ENCODE assay signal across 23 mouse cellular contexts in genomic region chr15:27083596-27083995, GRCm38 (mm10).
"Had no signal": no experiment of that assay in that cellular context is flagged by ENCODE, and none has a peak within 500 bp of the region (broad histone marks: within the 10 kb centered on the region; RNA-seq: fewer than 3 reads in every experiment).

No protein-coding gene starts in this region.

- DNase-seq: kidney, postnatal 25 days; layer of hippocampus, adult 9-11 months; liver, postnatal 0 days; lung, embryonic 14.5 days; right cerebral cortex, adult 18-20 months; right cerebral cortex, postnatal 14 days; right cerebral cortex, postnatal 4 days; thymus, adult 2 months; thymus, postnatal 14 days; thymus, postnatal 4 days had no signal

- H3K9ac ChIP-seq: limb, embryonic 12.5 days; limb, embryonic 15.5 days; liver, embryonic 14.5 days; liver, postnatal 0 days; lung, embryonic 14.5 days; midbrain, embryonic 12.5 days; midbrain, embryonic 15.5 days; neural tube, embryonic 12.5 days; neural tube, embryonic 15.5 days had no signal

- H3K4me3 ChIP-seq: layer of hippocampus, adult 2 months; limb, embryonic 12.5 days; limb, embryonic 15.5 days; midbrain, embryonic 12.5 days; midbrain, embryonic 15.5 days; neural tube, embryonic 12.5 days; neural tube, embryonic 15.5 days had no signal

- H3K27ac ChIP-seq: kidney, postnatal 0 days; layer of hippocampus, adult 2 months; limb, embryonic 12.5 days; limb, embryonic 15.5 days; liver, embryonic 14.5 days; macrophage; midbrain, embryonic 12.5 days; midbrain, embryonic 15.5 days; neural tube, embryonic 12.5 days; neural tube, embryonic 15.5 days; stomach, postnatal 0 days had no signal

- ATAC-seq: liver, postnatal 0 days; lung, postnatal 0 days; midbrain, embryonic 15.5 days had no signal

- H3K36me3 ChIP-seq: limb, embryonic 12.5 days; limb, embryonic 15.5 days; midbrain, embryonic 12.5 days; midbrain, embryonic 15.5 days; neural tube, embryonic 12.5 days; neural tube, embryonic 15.5 days had no signal

- H3K27me3 ChIP-seq: limb, embryonic 12.5 days; limb, embryonic 15.5 days; midbrain, embryonic 12.5 days; midbrain, embryonic 15.5 days; neural tube, embryonic 12.5 days; neural tube, embryonic 15.5 days had no signal

- H3K9me3 ChIP-seq: limb, embryonic 12.5 days; limb, embryonic 15.5 days; midbrain, embryonic 12.5 days; midbrain, embryonic 15.5 days; neural tube, embryonic 12.5 days; neural tube, embryonic 15.5 days had no signal

- H3K4me2 ChIP-seq: limb, embryonic 12.5 days; limb, embryonic 15.5 days; liver, embryonic 11.5 days; lung, embryonic 14.5 days; midbrain, embryonic 12.5 days; midbrain, embryonic 15.5 days; neural tube, embryonic 12.5 days; neural tube, embryonic 15.5 days had no signal

- H3K4me1 ChIP-seq: midbrain, embryonic 12.5 days; midbrain, embryonic 15.5 days; neural tube, embryonic 12.5 days; neural tube, embryonic 15.5 days had no signal
